Mouse (Mus musculus) E14TG2a.4 (cell line): ENCODE results near the gene Tacr3.

Source experiments
- CTCF ChIP-seq: conservative IDR thresholded peaks from 2 replicates; pipeline ENCODE4 v1.5.1; 2014; ENCODE audit warnings: low read length
- NANOG ChIP-seq: IDR thresholded peaks from 2 replicates; pipeline ENCODE4 v1.6.1; 2014; ENCODE audit warnings: borderline replicate concordance, low read length, mixed read lengths
- POU5F1 ChIP-seq: IDR thresholded peaks from 2 replicates; pipeline ENCODE4 v1.6.1; 2014; ENCODE audit warnings: low read length, borderline replicate concordance

GRCm38 (mm10) chr3:134978902-134979301, 150.1 kb downstream of the Tacr3 start:
- TF ChIP-seq CTCF (no peak), NANOG (no peak), POU5F1 (no peak)
